Mouse (Mus musculus): ENCODE data around the gene Ppp1r2. TPM values are rescaled to one million over a fixed set of nuclear protein-coding genes. Genes with fewer than 3 reads are reported as not detected.

The Ppp1r2 gene
- 46.5 to 57.6 TPM (median 49.0 TPM) in 4 replicates for total RNA-seq (2023; ENCODE audit: inconsistent age)

GRCm38 (mm10) chr16:31274674-31275460 is at the start of gene Ppp1r2:
Ppp1r2 (minus strand) TSS chr16:31275277.

GRCm38 (mm10) chr16:31314497-31315233 is 39.6 kb upstream of the Ppp1r2 start, which contains the start of gene Apod:
Apod (minus strand) TSS chr16:31314808.

Other genes with a start within 250 kb of the Ppp1r2 start
- gene Xxylt1, start 193.8 kb downstream of the Ppp1r2 start, total RNA-seq (2023; ENCODE audit: inconsistent age): 17.2 to 22.2 TPM (median 18.0 TPM) in 4 replicates
- 64.2 to 66.8 TPM (median 65.3 TPM) in 4 replicates for gene Acap2, start 74.0 kb downstream of the Ppp1r2 start, total RNA-seq (2023; ENCODE audit: inconsistent age)
- not detected in 4 replicates for gene Apod, start 39.5 kb upstream of the Ppp1r2 start, total RNA-seq (2023; ENCODE audit: inconsistent age)
- gene Bdh1, start 147.0 kb upstream of the Ppp1r2 start, total RNA-seq (2023; ENCODE audit: inconsistent age): 7.4 to 11.8 TPM (median 9.3 TPM) in 4 replicates